Comparison of ENCODE assay signal across 8 mouse cellular contexts in the genomic region with DNA sequence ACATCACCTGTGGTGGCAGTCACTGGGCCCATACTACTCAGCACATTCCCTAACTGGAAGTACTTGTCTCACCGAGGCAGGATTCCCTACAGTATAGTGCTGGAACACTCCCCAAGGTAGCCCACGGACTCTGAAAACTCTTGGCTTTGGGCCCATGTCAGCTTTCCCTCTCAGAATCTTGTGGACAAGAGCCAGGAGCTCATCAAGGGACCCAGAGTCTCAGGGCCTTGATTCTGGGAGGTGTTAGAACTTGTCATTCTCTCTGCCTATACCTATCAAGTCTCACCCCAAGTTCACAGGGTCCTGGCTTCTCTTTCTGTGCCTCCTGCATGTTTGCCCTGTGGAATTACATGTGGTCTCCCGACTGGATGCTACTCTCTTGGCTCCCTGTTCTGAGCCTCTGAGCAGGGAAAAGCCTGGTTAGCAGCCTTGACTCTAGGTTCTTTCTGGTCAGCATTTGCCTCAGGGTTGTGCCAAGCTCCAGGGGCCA. TPM values are rescaled to one million over a fixed set of nuclear protein-coding genes. Genes with fewer than 3 reads are reported as not detected.
DNase-seq lines count a peak whose midpoint lies in the region; ATAC-seq and TF ChIP-seq lines count a peak whose summit lies in the region.
"Had no signal": no experiment of that assay in that cellular context is flagged by ENCODE, and none has a peak within 500 bp of the region (broad histone marks: within the 10 kb centered on the region; RNA-seq: fewer than 3 reads in every experiment).

No protein-coding gene starts in this region.

- 70% methylated on average over 3 of the region's 3 CpGs for WGBS in hindbrain, embryonic 11.5 days
- 79% methylated on average over 3 of the region's 3 CpGs for WGBS in liver, embryonic 13.5 days (ENCODE audit: insufficient replicate concordance)

- no peak overlapping the region for H3K4me2 ChIP-seq in hindbrain, embryonic 11.5 days (replicated peaks; ENCODE audit: low read depth, low read length)
- no peak overlapping the region for H3K4me2 ChIP-seq in liver, embryonic 13.5 days

- peak overlapping the region; percentile 17 for H3K27ac ChIP-seq in ES-Bruce4 (ENCODE audit: insufficient read depth, low read length)
- peak overlapping the region; percentile 99 for H3K27ac ChIP-seq in bone marrow macrophage, adult 2 months (ENCODE audit: insufficient read depth, low read depth, low read length)
- peak overlapping the region; percentile 98 for H3K27ac ChIP-seq in hindbrain, embryonic 11.5 days (ENCODE audit: low read depth, low read length)
- peak overlapping the region; percentile 85 for H3K27ac ChIP-seq in liver, embryonic 13.5 days

- H3K36me3 ChIP-seq in ES-Bruce4 (ENCODE audit: control insufficient read depth, insufficient read depth, low read length, poor library complexity, severe bottlenecking): peaks cover 29% of the 10 kb centered on the region
- H3K36me3 ChIP-seq in hindbrain, embryonic 11.5 days (ENCODE audit: control insufficient read depth, insufficient read depth, low read length): peaks cover 2% of the 10 kb centered on the region; the same call in 1 of the 2 replicates
- peaks cover 96% of the 10 kb centered on the region for H3K36me3 ChIP-seq in liver, embryonic 13.5 days

- H3K9me3 ChIP-seq in ES-Bruce4 (replicated peaks; ENCODE audit: control insufficient read depth, insufficient read depth, low read length, poor library complexity, severe bottlenecking): no peaks in the 10 kb centered on the region
- no peaks in the 10 kb centered on the region for H3K9me3 ChIP-seq in hindbrain, embryonic 11.5 days (ENCODE audit: control insufficient read depth, low read length)
- H3K9me3 ChIP-seq in liver, embryonic 13.5 days (replicated peaks): no peaks in the 10 kb centered on the region
- H3K9me3 ChIP-seq: megakaryocyte, embryonic 14.5 days had no signal

- DNase-seq in hindbrain, embryonic 11.5 days (ENCODE audit: low spot score): no peak
- DNase-seq in liver, embryonic 13.5 days: no peak
- DNase-seq in natural killer cell, adult 2 months (ENCODE audit: low spot score in 2 of 2): no peak
- no peak for DNase-seq in right cerebral cortex, postnatal 36 days (ENCODE audit: low spot score in 2 of 2)
- DNase-seq in cerebellum, adult 9-11 months: no peak

- TF ChIP-seq EP300 in ES-Bruce4 (IDR thresholded peaks at IDR 0.05; ENCODE audit: insufficient read depth, low read depth, low read length): no peak

- no peak overlapping the region for H3K9ac ChIP-seq in ES-Bruce4 (ENCODE audit: low read depth, poor library complexity, severe bottlenecking)
- no peak overlapping the region for H3K9ac ChIP-seq in hindbrain, embryonic 11.5 days (ENCODE audit: low read depth, low read length)
- 0 out of 2 replicates have a peak overlapping the region, but pooled peaks have one; percentile 14 for H3K9ac ChIP-seq in liver, embryonic 13.5 days

- no peak for TF ChIP-seq POLR2A in ES-Bruce4 (IDR thresholded peaks at IDR 0.05; ENCODE audit: insufficient read depth, low read length)
- no peak for TF ChIP-seq POLR2A in bone marrow macrophage, adult 2 months (IDR thresholded peaks at IDR 0.05; ENCODE audit: borderline replicate concordance, low read depth, low read length)

- no peaks in the 10 kb centered on the region for H3K27me3 ChIP-seq in ES-Bruce4 (ENCODE audit: control insufficient read depth, insufficient read depth, low read length, poor library complexity, severe bottlenecking)
- H3K27me3 ChIP-seq in hindbrain, embryonic 11.5 days (ENCODE audit: control insufficient read depth, insufficient read depth, low read length): no peaks in the 10 kb centered on the region
- no peaks in the 10 kb centered on the region for H3K27me3 ChIP-seq in liver, embryonic 13.5 days
- H3K27me3 ChIP-seq: megakaryocyte, embryonic 14.5 days had no signal

- ATAC-seq in hindbrain, embryonic 11.5 days (ENCODE audit: low FRiP score): no peak
- ATAC-seq in liver, embryonic 13.5 days (ENCODE audit: low read depth): no peak

- H3K4me1 ChIP-seq in ES-Bruce4 (ENCODE audit: control insufficient read depth, insufficient read depth, low read length): peaks cover 2% of the 10 kb centered on the region
- H3K4me1 ChIP-seq in bone marrow macrophage, adult 2 months (ENCODE audit: control insufficient read depth, insufficient read depth, low read length): peaks cover 39% of the 10 kb centered on the region
- H3K4me1 ChIP-seq in hindbrain, embryonic 11.5 days (replicated peaks; ENCODE audit: control insufficient read depth, insufficient read depth, low read length): peaks cover 20% of the 10 kb centered on the region
- peaks cover 65% of the 10 kb centered on the region for H3K4me1 ChIP-seq in liver, embryonic 13.5 days (replicated peaks)

- no peak for TF ChIP-seq CTCF in ES-Bruce4 (IDR thresholded peaks at IDR 0.05; ENCODE audit: low read depth, low read length)
- no peak for TF ChIP-seq CTCF in bone marrow macrophage, adult 2 months (IDR thresholded peaks at IDR 0.05; ENCODE audit: low read depth, low read length)

- no peak overlapping the region for H3K4me3 ChIP-seq in ES-Bruce4 (ENCODE audit: low read depth, low read length)
- no peak overlapping the region for H3K4me3 ChIP-seq in bone marrow macrophage, adult 2 months (ENCODE audit: insufficient read depth, low read length)
- no peak overlapping the region for H3K4me3 ChIP-seq in hindbrain, embryonic 11.5 days (ENCODE audit: low read depth, low read length)
- H3K4me3 ChIP-seq in liver, embryonic 13.5 days (replicated peaks): no peak overlapping the region

RNA-seq across cellular contexts. Expression of gene Ptpa, which starts 24.4 kb away (rescaled TPM):
- polyA plus RNA-seq in ES-Bruce4 (2011; ENCODE audit: insufficient read depth, insufficient read length, low read depth, missing spikeins): 83.1 and 91.6 TPM in 2 replicates
- 110 TPM in 2 replicates for polyA plus RNA-seq in bone marrow macrophage, adult 2 months (2012; ENCODE audit: insufficient read depth, insufficient read length, missing spikeins)
- polyA plus RNA-seq in hindbrain, embryonic 11.5 days (2014; fragmentation: Nextera tagmentation; extraction: Ambion mirVana): 55.4 and 62.8 TPM in 2 replicates
- 142 and 147 TPM in 2 replicates for polyA plus RNA-seq in liver, embryonic 13.5 days (2015; fragmentation: Nextera tagmentation; extraction: Ambion mirVana)

RNA-seq across cellular contexts. Expression of gene Crat, which starts 24.6 kb away (rescaled TPM):
- polyA plus RNA-seq in ES-Bruce4 (2011; ENCODE audit: insufficient read depth, insufficient read length, low read depth, missing spikeins): 8.9 and 12.3 TPM in 2 replicates
- 66.4 and 67.4 TPM in 2 replicates for polyA plus RNA-seq in bone marrow macrophage, adult 2 months (2012; ENCODE audit: insufficient read depth, insufficient read length, missing spikeins)
- 21.5 and 27.5 TPM in 2 replicates for polyA plus RNA-seq in hindbrain, embryonic 11.5 days (2014; fragmentation: Nextera tagmentation; extraction: Ambion mirVana)
- polyA plus RNA-seq in liver, embryonic 13.5 days (2015; fragmentation: Nextera tagmentation; extraction: Ambion mirVana): 20.5 and 23.9 TPM in 2 replicates

RNA-seq across cellular contexts. Expression of gene Ier5l, which starts 33.8 kb away (rescaled TPM):
- 5.3 and 6.2 TPM in 2 replicates for polyA plus RNA-seq in ES-Bruce4 (2011; ENCODE audit: insufficient read depth, insufficient read length, low read depth, missing spikeins)
- 2.0 and 2.4 TPM in 2 replicates for polyA plus RNA-seq in bone marrow macrophage, adult 2 months (2012; ENCODE audit: insufficient read depth, insufficient read length, missing spikeins)
- 6.3 and 6.8 TPM in 2 replicates for polyA plus RNA-seq in hindbrain, embryonic 11.5 days (2014; fragmentation: Nextera tagmentation; extraction: Ambion mirVana)
- polyA plus RNA-seq in liver, embryonic 13.5 days (2015; fragmentation: Nextera tagmentation; extraction: Ambion mirVana): 0.12 and 0.13 TPM in 2 replicates

RNA-seq across cellular contexts. Expression of gene Dolpp1, which starts 48.2 kb away (rescaled TPM):
- 42.3 and 44.3 TPM in 2 replicates for polyA plus RNA-seq in ES-Bruce4 (2011; ENCODE audit: insufficient read depth, insufficient read length, low read depth, missing spikeins)
- polyA plus RNA-seq in bone marrow macrophage, adult 2 months (2012; ENCODE audit: insufficient read depth, insufficient read length, missing spikeins): 24.2 and 28.7 TPM in 2 replicates
- 41.9 and 44.5 TPM in 2 replicates for polyA plus RNA-seq in hindbrain, embryonic 11.5 days (2014; fragmentation: Nextera tagmentation; extraction: Ambion mirVana)
- polyA plus RNA-seq in liver, embryonic 13.5 days (2015; fragmentation: Nextera tagmentation; extraction: Ambion mirVana): 20.3 and 21.3 TPM in 2 replicates

Comparison
In these comparisons a context has a peak if more than half of its experiments do, and no peak if none do; other contexts are left out.
1. H3K27ac ChIP-seq: peak in every context shown above with its lines; median percentile 99 in bone marrow macrophage, adult 2 months; 98 in hindbrain, embryonic 11.5 days; 85 in liver, embryonic 13.5 days; 17 in ES-Bruce4.